Mouse (Mus musculus) adrenal gland, postnatal 14 days (tissue): ENCODE measurements around the gene Eps8l3. TPM values are rescaled to one million over a fixed set of nuclear protein-coding genes. Genes with fewer than 3 reads are reported as not detected.

Experiments used
- DNase-seq: peaks from one replicate; pipeline ENCODE4 v3.0.0; 2021; ENCODE audit warnings: mixed read lengths
- long read RNA-seq, 2 experiments: library from polyadenylated mRNA; stranded (forward); transcript quantifications; one replicate each; pipeline ENCODE4 v2.0.0; 2021
- total RNA-seq: library from RNA; stranded (reverse); gene quantifications from 2 replicates; pipeline ENCODE4 v1.2.3, GENCODE M21; 2021

The Eps8l3 gene
- not detected in 2 replicates for total RNA-seq
- long read RNA-seq, experiment 1, result 0 reads
- long read RNA-seq, experiment 2, result 0 reads

GRCm38 (mm10) chr3:107877005-107877404 is at the start of gene Eps8l3:
TSS of gene Eps8l3 (plus strand) at chr3:107877229.
- no peak for DNase-seq

- DNase-seq, result no peak
Observed at GRCm38 (mm10) chr3:107827873-107828405, 49.1 kb upstream of the Eps8l3 start.

- DNase-seq, result no peak
Observed at GRCm38 (mm10) chr3:107828518-107828917, 48.5 kb upstream of the Eps8l3 start.

GRCm38 (mm10) chr3:107828997-107829396 is 48.0 kb upstream of the Eps8l3 start:
- DNase-seq, result no peak

GRCm38 (mm10) chr3:107829625-107830024 is 47.4 kb upstream of the Eps8l3 start:
- DNase-seq, result peak; percentile 55

GRCm38 (mm10) chr3:107831875-107832554 is 45.0 kb upstream of the Eps8l3 start:
- no peak for DNase-seq

GRCm38 (mm10) chr3:107832645-107833044 is 44.4 kb upstream of the Eps8l3 start:
- no peak for DNase-seq

GRCm38 (mm10) chr3:107833370-107833769 is 43.7 kb upstream of the Eps8l3 start:
- DNase-seq, result no peak

- DNase-seq, result no peak
Observed at GRCm38 (mm10) chr3:107833872-107834341, 43.1 kb upstream of the Eps8l3 start.

- DNase-seq, result no peak
Observed at GRCm38 (mm10) chr3:107835301-107835700, 41.7 kb upstream of the Eps8l3 start.

- DNase-seq, result no peak
Observed at GRCm38 (mm10) chr3:107839855-107840254, 37.2 kb upstream of the Eps8l3 start.

GRCm38 (mm10) chr3:107840855-107841254 is 36.2 kb upstream of the Eps8l3 start:
- DNase-seq, result no peak

- DNase-seq, result peak; percentile 27
Observed at GRCm38 (mm10) chr3:107841370-107841769, 35.7 kb upstream of the Eps8l3 start.

GRCm38 (mm10) chr3:107843406-107843805 is 33.6 kb upstream of the Eps8l3 start:
- DNase-seq, result no peak

GRCm38 (mm10) chr3:107844001-107844400 is 33.0 kb upstream of the Eps8l3 start:
- DNase-seq, result peak; percentile 86

- no peak for DNase-seq
Observed at GRCm38 (mm10) chr3:107844499-107844898, 32.5 kb upstream of the Eps8l3 start.

- DNase-seq, result no peak
Observed at GRCm38 (mm10) chr3:107846175-107846574, 30.9 kb upstream of the Eps8l3 start.

- DNase-seq, result no peak
Observed at GRCm38 (mm10) chr3:107846835-107847234, 30.2 kb upstream of the Eps8l3 start.

- no peak for DNase-seq
Observed at GRCm38 (mm10) chr3:107848126-107848525, 28.9 kb upstream of the Eps8l3 start.

- DNase-seq, result no peak
Observed at GRCm38 (mm10) chr3:107849000-107849692, 27.9 kb upstream of the Eps8l3 start.

GRCm38 (mm10) chr3:107849693-107850031 is 27.4 kb upstream of the Eps8l3 start:
- no peak for DNase-seq

GRCm38 (mm10) chr3:107850418-107851031 is 26.5 kb upstream of the Eps8l3 start:
- peak; percentile 90 for DNase-seq

GRCm38 (mm10) chr3:107852786-107853185 is 24.2 kb upstream of the Eps8l3 start:
- DNase-seq, result no peak
